Mouse (Mus musculus) ES-E14 (cell line): Measurements from ENCODE around the gene Rint1. TPM values are rescaled to one million over a fixed set of nuclear protein-coding genes. Genes with fewer than 3 reads are reported as not detected.

Source experiments
- DNase-seq: peaks from one replicate; pipeline ENCODE4 v3.0.0-alpha.2; 2013; ENCODE audit warnings: low read depth, low spot score
- H3K27ac ChIP-seq: 2 replicates; pipeline ENCODE4 v1.5.1; 2012; ENCODE audit warnings: low read depth, mild to moderate bottlenecking, low read length, moderate library complexity, mixed read lengths; ENCODE audit not compliant: poor library complexity, insufficient read depth, severe bottlenecking
- H3K36me3 ChIP-seq: 2 replicates; pipeline ENCODE4 v1.6.1; 2012; ENCODE audit warnings: mild to moderate bottlenecking, low read length, moderate library complexity, mixed read lengths; ENCODE audit not compliant: control insufficient read depth, poor library complexity, insufficient read depth, severe bottlenecking
- H3K4me1 ChIP-seq, 2 experiments: fragments of 150-350 bp in 1 of 2; sonication (generic) in 1 of 2; 2 replicates each; pipeline ENCODE4 v1.6.1; 2012; ENCODE audit warnings: low read length in 2 of 2, mild to moderate bottlenecking in 1 of 2, mixed read lengths in 1 of 2; ENCODE audit not compliant: control insufficient read depth in 2 of 2, insufficient read depth in 2 of 2, poor library complexity in 1 of 2
- H3K4me3 ChIP-seq, 2 experiments: fragments of 150-350 bp in 1 of 2; sonication (generic) in 1 of 2; 2 replicates each; pipeline ENCODE4 v1.5.1; 2012; ENCODE audit warnings: low read length in 2 of 2, low read depth in 1 of 2, mild to moderate bottlenecking in 1 of 2, mixed read lengths in 1 of 2; ENCODE audit not compliant: insufficient read depth in 1 of 2, poor library complexity in 1 of 2, severe bottlenecking in 1 of 2
- H3K9ac ChIP-seq: 2 replicates; pipeline ENCODE4 v1.6.1; 2012; ENCODE audit warnings: low read depth, mild to moderate bottlenecking, low read length, mixed read lengths; ENCODE audit not compliant: poor library complexity, insufficient read depth, severe bottlenecking
- H3K9me3 ChIP-seq: fragments of 150-350 bp; sonication (generic); 2 replicates; pipeline ENCODE4 v1.6.1; 2012; ENCODE audit warnings: low read depth, mild to moderate bottlenecking, low read length; ENCODE audit not compliant: control insufficient read depth, insufficient read depth
- CHD2 ChIP-seq: IDR thresholded peaks from 2 replicates; pipeline ENCODE4 v1.6.1; 2014; ENCODE audit warnings: mild to moderate bottlenecking, low read depth, low read length, inconsistent platforms
- HCFC1 ChIP-seq: IDR thresholded peaks from 2 replicates; pipeline ENCODE4 v1.6.1; 2012; ENCODE audit warnings: low read length, inconsistent platforms, borderline replicate concordance; ENCODE audit not compliant: insufficient read depth
- MAFK ChIP-seq: IDR thresholded peaks from 2 replicates; pipeline ENCODE4 v1.6.1; 2014; ENCODE audit warnings: mild to moderate bottlenecking, low read depth, low read length, inconsistent platforms; ENCODE audit not compliant: insufficient read depth
- ZC3H11A ChIP-seq: IDR thresholded peaks from 2 replicates; pipeline ENCODE4 v1.6.1; 2012; ENCODE audit warnings: low read depth, mild to moderate bottlenecking, inconsistent platforms, low read length, borderline replicate concordance
- ZNF384 ChIP-seq: IDR thresholded peaks from 2 replicates; pipeline ENCODE4 v1.6.1; 2012; ENCODE audit warnings: low read depth, low read length, inconsistent platforms
- in situ Hi-C, 2 experiments: fragments of 600-800 bp; cut with MboI; formaldehyde crosslinking; loops; one replicate each; pipeline ENCODE4 v1.15.1; 2025; ENCODE audit warnings: low sequenced_read_pairs in 2 of 2, inconsistent platforms in 1 of 2; ENCODE audit not compliant: unreplicated experiment in 2 of 2
- total RNA-seq: library from RNA; depleted of rRNA; stranded (reverse); fragments of 300-350 nt; gene quantifications from 2 replicates; pipeline ENCODE4 v1.2.3, GENCODE M21; 2012

Gene Rint1
- total RNA-seq, 1 experiment = 12.0 TPM

GRCm38 (mm10) chr5:23780516-23780915, 7.0 kb upstream of the Rint1 start:
- H3K9ac ChIP-seq = no peak overlapping the region

GRCm38 (mm10) chr5:23781172-23781571, 6.3 kb upstream of the Rint1 start:
- Histone ChIP-seq H3K4me1 (peaks cover 2 to 5% of the 10 kb centered on the region in 2 experiments; a peak in 1 of 4 replicates), H3K27ac (no peak overlapping the region), H3K4me3 (no peak overlapping the region), H3K36me3 (peaks cover 4% of the 10 kb centered on the region), H3K9me3 (no peaks in the 10 kb centered on the region), H3K9ac (no peak overlapping the region)
- DNase-seq = no peak
- in situ Hi-C loops = no loop called here
- TF ChIP-seq HCFC1 = no peak
- no peak for TF ChIP-seq ZNF384
- no peak for TF ChIP-seq MAFK
- TF ChIP-seq ZC3H11A = no peak
- no peak for TF ChIP-seq CHD2

More at GRCm38 (mm10) chr5:23780516-23780915, 7.0 kb upstream of the Rint1 start:
- no peak for DNase-seq
- Histone ChIP-seq H3K4me3 (no peak overlapping the region), H3K27ac (no peak overlapping the region), H3K36me3 (peaks cover 8% of the 10 kb centered on the region), H3K4me1 (peaks cover 2 to 5% of the 10 kb centered on the region in 2 experiments; a peak in 1 of 4 replicates), H3K9me3 (no peaks in the 10 kb centered on the region)
- no peak for TF ChIP-seq CHD2
- TF ChIP-seq ZC3H11A = no peak
- TF ChIP-seq MAFK = no peak
- no peak for TF ChIP-seq ZNF384
- no peak for TF ChIP-seq HCFC1
- in situ Hi-C loops = no loop called here

- in situ Hi-C loops = no loop called here
- TF ChIP-seq ZC3H11A (no peak), MAFK (no peak), ZNF384 (no peak), HCFC1 (no peak), CHD2 (no peak)
- H3K4me1 ChIP-seq = peaks cover 2 to 5% of the 10 kb centered on the region in 2 experiments; a peak in 1 of 4 replicates
- no peaks in the 10 kb centered on the region for H3K36me3 ChIP-seq
- peak overlapping the region; percentile 89 to 96; a peak in 3 of 4 replicates for H3K4me3 ChIP-seq
- no peak overlapping the region; the same call in 1 of the 2 replicates for H3K9ac ChIP-seq
- no peak for DNase-seq
- H3K27ac ChIP-seq = no peak overlapping the region
- H3K9me3 ChIP-seq = no peaks in the 10 kb centered on the region
These were observed 5.3 kb upstream of the Rint1 start for GRCm38 (mm10) chr5:23782051-23782810.

- peak; percentile 70 for DNase-seq
- H3K9me3 ChIP-seq = no peaks in the 10 kb centered on the region
- H3K9ac ChIP-seq = peak within 1 kb of the TSS; percentile 95
- peaks cover 2 to 5% of the 10 kb centered on the region in 2 experiments; a peak in 1 of 4 replicates for H3K4me1 ChIP-seq
- H3K27ac ChIP-seq = no peak within 1 kb of the TSS
- peak; percentile 63; the same call in 1 of the 2 replicates for TF ChIP-seq HCFC1
- TF ChIP-seq ZC3H11A = no peak
- H3K36me3 ChIP-seq = no peaks in the 10 kb centered on the region
- peak within 1 kb of the TSS; percentile 89 to 96 for H3K4me3 ChIP-seq
- in situ Hi-C loops = no loop called here
These were observed 4.3 kb upstream of the Rint1 start, which contains the start of gene Pus7 for GRCm38 (mm10) chr5:23782931-23783877. Pus7 (minus strand) TSS chr5:23783711.
